Mouse (Mus musculus) hindbrain, embryonic 14.5 days (tissue): ENCODE results near the gene Parp16. TPM values are rescaled to one million over a fixed set of nuclear protein-coding genes. Genes with fewer than 3 reads are reported as not detected.
A peak's percentile ranks its signal among the peaks of the same experiment; 100 is the strongest.
"Not testable (repeated sequence)": the region's sequence is repeated elsewhere in the genome, so short reads cannot be mapped to it uniquely, and the experiment has no call there.

Experiments
- ATAC-seq: fragments of 200-750 bp; cut with Nextera tagmentation; 2 replicates; pipeline ENCODE4 v1.8.0; 2017; ENCODE audit warnings: moderate number of reproducible peaks, mild to moderate bottlenecking, moderate TSS enrichment, moderate library complexity; ENCODE audit not compliant: low FRiP score
- DNase-seq: peaks from one replicate; pipeline ENCODE4 v3.0.0-alpha.2; 2015; ENCODE audit warnings: low spot score
- H3K27ac ChIP-seq: fragments of 300-500 bp; sonication (generic); 2 replicates; pipeline ENCODE4 v1.5.1; 2014; ENCODE audit warnings: mild to moderate bottlenecking, moderate library complexity
- H3K27me3 ChIP-seq: fragments of 300-500 bp; sonication (generic); 2 replicates; pipeline ENCODE4 v1.6.1; 2014; ENCODE audit warnings: mild to moderate bottlenecking, low read length, mixed read lengths; ENCODE audit not compliant: control insufficient read depth, insufficient read depth
- H3K36me3 ChIP-seq: fragments of 300-500 bp; sonication (generic); replicated peaks from 2 replicates; pipeline ENCODE4 v1.6.1; 2014; ENCODE audit not compliant: control insufficient read depth, insufficient read depth
- H3K4me1 ChIP-seq: fragments of 300-500 bp; sonication (generic); replicated peaks from 2 replicates; pipeline ENCODE4 v1.6.1; 2014; ENCODE audit warnings: antibody characterized with exemption, low read length, mixed read lengths; ENCODE audit not compliant: control insufficient read depth, insufficient read depth
- H3K4me2 ChIP-seq: fragments of 300-500 bp; sonication (generic); replicated peaks from 2 replicates; pipeline ENCODE4 v1.6.1; 2014; ENCODE audit warnings: mild to moderate bottlenecking, moderate library complexity
- H3K4me3 ChIP-seq: fragments of 300-500 bp; sonication (generic); replicated peaks from 2 replicates; pipeline ENCODE4 v1.5.1; 2014; ENCODE audit warnings: mild to moderate bottlenecking, low read length
- H3K9ac ChIP-seq: fragments of 300-500 bp; sonication (generic); 2 replicates; pipeline ENCODE4 v1.6.1; 2014
- H3K9me3 ChIP-seq: fragments of 300-500 bp; sonication (generic); 2 replicates; pipeline ENCODE4 v1.6.1; 2016; ENCODE audit warnings: low read length; ENCODE audit not compliant: control insufficient read depth
- WGBS: fragments of 180-500 bp; shearing (Covaris S2); extraction: QIAGEN DNeasy Blood & Tissue Kit; methylation state at CpG from one replicate; pipeline ENCODE4 v1.1.7; 2014; 5-methylcytosine and 5-hydroxymethylcytosine counted together
- polyA plus RNA-seq: library from polyadenylated mRNA; unstranded; fragments of >200 nt; fragmentation: Nextera tagmentation; extraction: Ambion mirVana; gene quantifications from 2 replicates; pipeline ENCODE4 v1.2.1, GENCODE M21; 2014

Gene Parp16
- polyA plus RNA-seq, 1 experiment from 2014 or later, result 7.9 TPM

DNA sequence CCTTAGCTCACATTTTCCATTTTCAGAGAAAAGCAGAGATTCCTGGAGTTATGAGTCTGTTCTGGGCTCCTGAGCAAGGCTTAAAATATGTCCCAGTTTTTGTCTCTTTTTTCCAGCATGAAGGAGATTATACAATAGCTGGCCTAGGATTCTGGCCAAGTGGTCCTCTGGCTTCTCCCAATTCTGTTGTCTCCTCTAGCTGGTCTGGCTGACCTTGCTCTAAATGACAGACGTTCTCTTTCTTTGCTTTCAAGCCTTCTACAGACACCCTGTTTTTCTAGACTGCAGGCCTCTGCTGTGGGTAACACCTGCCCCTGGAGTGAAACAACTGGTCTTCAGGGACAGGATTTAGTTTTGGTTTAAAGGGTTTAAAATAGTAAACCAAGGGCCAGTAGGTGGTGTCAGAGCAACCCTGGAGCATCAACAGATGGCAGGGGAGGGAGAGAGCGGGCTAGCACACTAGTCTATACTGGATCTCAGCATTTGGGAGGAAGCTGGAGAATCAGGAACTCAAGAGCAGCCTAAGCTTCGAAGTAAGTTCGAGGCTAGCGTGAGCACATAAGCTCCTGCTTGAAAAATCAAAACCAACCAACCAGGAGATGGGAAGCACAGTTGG is 86.5 kb downstream of the Parp16 start:
- no peak overlapping the region for H3K9ac ChIP-seq
- H3K9me3 ChIP-seq, result no peaks in the 10 kb centered on the region
- H3K36me3 ChIP-seq, result no peaks in the 10 kb centered on the region
- no peaks in the 10 kb centered on the region for H3K4me1 ChIP-seq
- ATAC-seq (no peak), DNase-seq (no peak)
- WGBS, result 71% methylated on average over 5 of the region's 5 CpGs
- H3K4me2 ChIP-seq, result no peak overlapping the region
- no peak overlapping the region for H3K4me3 ChIP-seq
- H3K27me3 ChIP-seq, result no peaks in the 10 kb centered on the region
- H3K27ac ChIP-seq, result peak overlapping the region; percentile 5; the same call in 1 of the 2 replicates

- DNase-seq (peak; percentile 79), ATAC-seq (no peak)
- 3% methylated on average over 3 of the region's 3 CpGs for WGBS
- Histone ChIP-seq H3K9ac (no peak overlapping the region), H3K36me3 (no peaks in the 10 kb centered on the region), H3K4me3 (no peak overlapping the region), H3K9me3 (no peaks in the 10 kb centered on the region), H3K4me1 (no peaks in the 10 kb centered on the region), H3K27me3 (no peaks in the 10 kb centered on the region), H3K4me2 (no peak overlapping the region), H3K27ac (no peak overlapping the region)
Observed at GRCm38 (mm10) chr9:65283301-65283700, 88.1 kb downstream of the Parp16 start.

- H3K4me2 ChIP-seq, ATAC-seq, H3K4me1 ChIP-seq, H3K9ac ChIP-seq, H3K9me3 ChIP-seq, H3K4me3 ChIP-seq, H3K27me3 ChIP-seq, DNase-seq, H3K36me3 ChIP-seq, H3K27ac ChIP-seq: not testable (repeated sequence)
- 94% methylated on average over 5 of the region's 5 CpGs for WGBS
Observed at GRCm38 (mm10) chr9:65288252-65288651, 93.1 kb downstream of the Parp16 start.

Other genes starting within 250 kb of the Parp16 start
- 0.08 and 0.13 TPM in 2 replicates for gene Slc24a1, start 243.7 kb upstream of the Parp16 start, polyA plus RNA-seq
- gene Ints14, start 234.4 kb upstream of the Parp16 start, polyA plus RNA-seq, result 37.6 and 39.1 TPM in 2 replicates
- gene Hacd3, start 173.7 kb upstream of the Parp16 start, polyA plus RNA-seq, result 149 and 185 TPM in 2 replicates
- gene Dpp8, start 162.9 kb upstream of the Parp16 start, polyA plus RNA-seq, result 33.9 and 39.5 TPM in 2 replicates
- gene Igdcc4, start 93.9 kb upstream of the Parp16 start, polyA plus RNA-seq, result 18.9 and 19.4 TPM in 2 replicates
- gene Igdcc3, start 54.2 kb upstream of the Parp16 start, polyA plus RNA-seq, result 10.5 and 10.6 TPM in 2 replicates
- gene Cilp, start 69.8 kb downstream of the Parp16 start, polyA plus RNA-seq, result 0.33 and 0.84 TPM in 2 replicates
- gene Clpx, start 98.9 kb downstream of the Parp16 start, polyA plus RNA-seq, result 41.5 and 43.7 TPM in 2 replicates
- gene Pdcd7, start 150.8 kb downstream of the Parp16 start, polyA plus RNA-seq, result 10.7 and 13.3 TPM in 2 replicates
- gene Ubap1l, start 165.7 kb downstream of the Parp16 start, polyA plus RNA-seq, result 2.8 and 4.2 TPM in 2 replicates
- gene Kbtbd13, start 196.3 kb downstream of the Parp16 start, polyA plus RNA-seq, result 0.52 and 0.70 TPM in 2 replicates
- gene Rasl12, start 203.2 kb downstream of the Parp16 start, polyA plus RNA-seq, result 7.6 and 7.9 TPM in 2 replicates
- gene Slc51b, start 227.6 kb downstream of the Parp16 start, polyA plus RNA-seq, result not detected in 2 replicates
- gene Mtfmt, start 240.4 kb downstream of the Parp16 start, polyA plus RNA-seq, result 22.0 and 23.7 TPM in 2 replicates